Mouse (Mus musculus) neural tube, embryonic 11.5 days (tissue): ENCODE measurements around the gene Sptssb. TPM values are rescaled to one million over a fixed set of nuclear protein-coding genes. Genes with fewer than 3 reads are reported as not detected.

ENCODE experiments used
- ATAC-seq: fragments of 200-750 bp; cut with Nextera tagmentation; 2 replicates; pipeline ENCODE4 v1.8.0; 2017; ENCODE audit warnings: moderate number of reproducible peaks, mild to moderate bottlenecking, moderate TSS enrichment, moderate library complexity; ENCODE audit not compliant: insufficient read depth, low FRiP score, low TSS enrichment
- DNase-seq: peaks from one replicate; pipeline ENCODE4 v3.0.0-alpha.2; 2015; ENCODE audit warnings: low spot score
- H3K27ac ChIP-seq: fragments of 300-500 bp; sonication (generic); 2 replicates; pipeline ENCODE4 v1.5.1; 2014; ENCODE audit warnings: low read depth, mild to moderate bottlenecking, low read length
- H3K27me3 ChIP-seq: fragments of 300-500 bp; sonication (generic); 2 replicates; pipeline ENCODE4 v1.6.1; 2014; ENCODE audit warnings: mild to moderate bottlenecking, low read length, mixed read lengths; ENCODE audit not compliant: control insufficient read depth, insufficient read depth
- H3K36me3 ChIP-seq: fragments of 300-500 bp; sonication (generic); 2 replicates; pipeline ENCODE4 v1.6.1; 2014; ENCODE audit warnings: mild to moderate bottlenecking, low read length, moderate library complexity, mixed read lengths; ENCODE audit not compliant: control insufficient read depth, insufficient read depth
- H3K4me1 ChIP-seq: fragments of 300-500 bp; sonication (generic); 2 replicates; pipeline ENCODE4 v1.6.1; 2014; ENCODE audit warnings: low read length, mixed read lengths; ENCODE audit not compliant: control insufficient read depth, insufficient read depth
- H3K4me2 ChIP-seq: fragments of 300-500 bp; sonication (generic); 2 replicates; pipeline ENCODE4 v1.6.1; 2014; ENCODE audit warnings: low read depth, mild to moderate bottlenecking, moderate library complexity
- H3K4me3 ChIP-seq: fragments of 300-500 bp; sonication (generic); 2 replicates; pipeline ENCODE4 v1.5.1; 2014; ENCODE audit warnings: low read depth, low read length
- H3K9ac ChIP-seq: fragments of 300-500 bp; sonication (generic); 2 replicates; pipeline ENCODE4 v1.6.1; 2014; ENCODE audit warnings: mild to moderate bottlenecking, low read length
- H3K9me3 ChIP-seq: fragments of 300-500 bp; sonication (generic); 2 replicates; pipeline ENCODE4 v1.6.1; 2016; ENCODE audit warnings: low read length; ENCODE audit not compliant: control insufficient read depth
- WGBS: fragments of 180-500 bp; shearing (Covaris S2); extraction: QIAGEN DNeasy Blood & Tissue Kit; methylation state at CpG from one replicate; pipeline ENCODE4 v1.1.7; 2014; 5-methylcytosine and 5-hydroxymethylcytosine counted together
- polyA plus RNA-seq: library from polyadenylated mRNA; unstranded; fragments of >200 nt; fragmentation: Nextera tagmentation; extraction: Ambion mirVana; gene quantifications from 2 replicates; pipeline ENCODE4 v1.2.1, GENCODE M21; 2014

Gene Sptssb
- polyA plus RNA-seq, 1 experiment from 2014 or later: 0.73 TPM

DNA sequence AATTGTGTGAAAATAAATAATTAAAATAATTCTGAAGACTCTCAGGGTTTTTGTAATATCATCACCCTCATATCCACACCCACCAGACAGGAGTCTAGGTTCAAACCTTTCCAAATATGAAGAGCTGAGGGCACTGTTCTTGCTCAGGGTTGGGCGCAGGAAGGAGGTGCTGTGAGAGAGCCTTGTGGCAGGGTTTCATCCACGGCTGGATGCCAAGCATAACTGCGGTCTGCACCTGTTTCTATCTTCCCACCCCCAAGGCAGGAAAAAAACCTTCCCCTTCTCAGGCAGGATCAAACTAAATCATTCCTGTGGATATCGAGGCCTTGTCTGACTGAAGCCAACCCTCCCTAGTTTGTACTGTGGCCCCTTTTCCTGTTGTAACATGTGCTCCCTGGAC is 62.2 kb downstream of the Sptssb start:
- no peak overlapping the region for H3K4me2 ChIP-seq
- no peak for DNase-seq
- H3K9ac ChIP-seq: no peak overlapping the region
- H3K4me1 ChIP-seq: no peaks in the 10 kb centered on the region
- 88% methylated on average over 4 of the region's 4 CpGs for whole genome bisulfite sequencing
- no peak overlapping the region for H3K4me3 ChIP-seq
- no peaks in the 10 kb centered on the region for H3K9me3 ChIP-seq
- H3K36me3 ChIP-seq: no peaks in the 10 kb centered on the region
- ATAC-seq: no peak
- no peaks in the 10 kb centered on the region for H3K27me3 ChIP-seq
- no peak overlapping the region for H3K27ac ChIP-seq

GRCm38 (mm10) chr3:69792823-69793417 is 66.8 kb downstream of the Sptssb start:
- Histone ChIP-seq H3K27me3 (no peaks in the 10 kb centered on the region), H3K36me3 (no peaks in the 10 kb centered on the region), H3K9me3 (no peaks in the 10 kb centered on the region), H3K9ac (no peak overlapping the region), H3K27ac (no peak overlapping the region), H3K4me2 (no peak overlapping the region), H3K4me1 (no peaks in the 10 kb centered on the region; the same call in 1 of the 2 replicates), H3K4me3 (no peak overlapping the region)
- no peak for DNase-seq
- 76% methylated on average over 3 of the region's 3 CpGs for WGBS
- no peak for ATAC-seq

DNA sequence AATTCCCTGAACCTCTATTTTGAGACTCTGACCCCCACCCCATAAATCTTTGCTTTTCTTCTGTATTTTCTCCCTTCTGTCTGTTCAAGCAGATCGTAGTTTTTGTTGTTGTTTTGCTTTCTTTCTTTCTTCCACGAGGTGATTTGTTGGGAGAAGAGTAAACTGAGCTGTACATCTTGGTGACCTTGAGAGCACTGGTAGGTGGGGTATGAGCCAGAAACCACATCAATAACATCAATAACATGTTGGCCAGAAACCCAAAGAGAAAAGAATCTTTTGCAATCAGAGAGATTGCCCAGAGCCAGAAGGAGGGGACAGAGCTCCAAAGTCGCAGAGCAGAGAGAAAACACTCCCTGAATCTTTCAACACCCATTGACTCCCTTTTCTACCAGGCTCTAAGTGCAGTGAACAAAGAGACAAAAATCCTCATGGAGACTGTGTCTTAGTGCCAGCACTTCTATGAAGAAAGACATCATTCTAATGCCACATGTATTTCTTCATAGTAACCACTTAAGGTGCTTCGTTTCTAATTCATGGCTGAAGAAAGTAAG is 80.4 kb downstream of the Sptssb start:
- H3K4me3 ChIP-seq: no peak overlapping the region
- no peak for ATAC-seq
- H3K4me2 ChIP-seq: no peak overlapping the region
- no peaks in the 10 kb centered on the region for H3K4me1 ChIP-seq
- H3K27ac ChIP-seq: no peak overlapping the region
- no peaks in the 10 kb centered on the region for H3K36me3 ChIP-seq
- H3K9ac ChIP-seq: no peak overlapping the region
- 68% methylated on average over 4 of the region's 4 CpGs for WGBS
- no peaks in the 10 kb centered on the region for H3K9me3 ChIP-seq
- H3K27me3 ChIP-seq: no peaks in the 10 kb centered on the region
- no peak for DNase-seq

DNA sequence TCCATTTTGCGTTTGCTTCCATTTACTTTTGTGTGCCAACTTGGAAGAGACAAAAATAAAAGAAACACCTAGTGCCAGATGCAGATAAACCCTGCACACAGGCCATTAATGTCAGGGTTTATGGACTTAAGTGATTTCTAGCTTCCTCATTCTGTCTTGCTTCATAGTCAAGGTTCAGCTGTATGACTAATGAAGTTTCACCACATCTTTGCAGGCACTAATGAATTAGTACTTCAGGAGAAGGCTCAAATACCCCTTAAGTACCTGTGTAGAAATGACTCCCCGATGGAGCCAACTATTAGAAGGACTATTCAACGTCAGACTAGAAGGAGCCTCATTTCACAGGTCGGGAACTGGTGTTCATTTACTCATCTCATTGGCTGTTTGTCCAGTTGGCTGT is 86.4 kb downstream of the Sptssb start:
- Histone ChIP-seq H3K9me3 (no peaks in the 10 kb centered on the region), H3K4me3 (no peak overlapping the region), H3K36me3 (no peaks in the 10 kb centered on the region), H3K4me1 (no peaks in the 10 kb centered on the region), H3K27ac (no peak overlapping the region), H3K4me2 (no peak overlapping the region), H3K9ac (no peak overlapping the region), H3K27me3 (no peaks in the 10 kb centered on the region)
- DNase-seq: no peak
- ATAC-seq: no peak
- 84% methylated on average over 4 of the region's 4 CpGs for WGBS

Other genes starting within 250 kb of the Sptssb start
- gene Nmd3, start 138.0 kb downstream of the Sptssb start, polyA plus RNA-seq: 144 and 150 TPM in 2 replicates
- gene Otol1, start 147.7 kb upstream of the Sptssb start, polyA plus RNA-seq: not detected in 2 replicates